Mouse (Mus musculus) limb, embryonic 12.5 days (tissue): ENCODE measurements around the gene Hoxb8. TPM values are rescaled to one million over a fixed set of nuclear protein-coding genes. Genes with fewer than 3 reads are reported as not detected.

Experiments
- ATAC-seq: fragments of 200-750 bp; cut with Nextera tagmentation; 2 replicates; pipeline ENCODE4 v1.8.0; 2017; ENCODE audit warnings: low read depth, moderate TSS enrichment; ENCODE audit not compliant: insufficient number of reproducible peaks, insufficient read depth, low FRiP score, low TSS enrichment
- H3K27ac ChIP-seq: fragments of 300-500 bp; sonication (generic); 2 replicates; pipeline ENCODE4 v1.5.1; 2016; ENCODE audit warnings: mild to moderate bottlenecking, moderate library complexity
- H3K27me3 ChIP-seq: fragments of 300-500 bp; sonication (generic); 2 replicates; pipeline ENCODE4 v1.6.1; 2016; ENCODE audit warnings: mild to moderate bottlenecking, moderate library complexity
- H3K36me3 ChIP-seq: fragments of 300-500 bp; sonication (generic); 2 replicates; pipeline ENCODE4 v1.6.1; 2016; ENCODE audit warnings: mild to moderate bottlenecking, moderate library complexity
- H3K4me1 ChIP-seq: fragments of 300-500 bp; sonication (generic); replicated peaks from 2 replicates; pipeline ENCODE4 v1.6.1; 2016
- H3K4me2 ChIP-seq: fragments of 300-500 bp; sonication (generic); 2 replicates; pipeline ENCODE4 v1.6.1; 2016; ENCODE audit warnings: mild to moderate bottlenecking, moderate library complexity
- H3K4me3 ChIP-seq: fragments of 300-500 bp; sonication (generic); replicated peaks from 2 replicates; pipeline ENCODE4 v1.5.1; 2016; ENCODE audit warnings: mild to moderate bottlenecking
- H3K9ac ChIP-seq: fragments of 300-500 bp; sonication (generic); replicated peaks from 2 replicates; pipeline ENCODE4 v1.6.1; 2016; ENCODE audit warnings: mild to moderate bottlenecking, moderate library complexity
- H3K9me3 ChIP-seq: fragments of 300-500 bp; sonication (generic); 2 replicates; pipeline ENCODE4 v1.6.1; 2016; ENCODE audit warnings: mild to moderate bottlenecking, moderate library complexity
- WGBS: fragments of 180-500 bp; shearing (Covaris S2); methylation state at CpG from one replicate; pipeline ENCODE4 v1.1.7; 2016; 5-methylcytosine and 5-hydroxymethylcytosine counted together
- polyA plus RNA-seq: library from polyadenylated mRNA; unstranded; fragments of >200 nt; fragmentation: Nextera tagmentation; extraction: Ambion mirVana; gene quantifications from 2 replicates; pipeline ENCODE4 v1.2.1, GENCODE M21; 2016

Gene Hoxb8
- polyA plus RNA-seq, 1 experiment from 2014 or later: 0.40 TPM

- Histone ChIP-seq H3K4me1 (peaks cover 23% of the 10 kb centered on the region), H3K4me3 (no peak overlapping the region), H3K27ac (no peak overlapping the region), H3K9ac (no peak overlapping the region), H3K36me3 (no peaks in the 10 kb centered on the region), H3K4me2 (no peak overlapping the region), H3K27me3 (peaks cover 99% of the 10 kb centered on the region), H3K9me3 (no peaks in the 10 kb centered on the region)
- ATAC-seq: no peak
- 7% methylated on average over 2 of the region's 2 CpGs for WGBS
These were observed 15.3 kb downstream of the Hoxb8 start for GRCm38 (mm10) chr11:96296997-96297396.

DNA sequence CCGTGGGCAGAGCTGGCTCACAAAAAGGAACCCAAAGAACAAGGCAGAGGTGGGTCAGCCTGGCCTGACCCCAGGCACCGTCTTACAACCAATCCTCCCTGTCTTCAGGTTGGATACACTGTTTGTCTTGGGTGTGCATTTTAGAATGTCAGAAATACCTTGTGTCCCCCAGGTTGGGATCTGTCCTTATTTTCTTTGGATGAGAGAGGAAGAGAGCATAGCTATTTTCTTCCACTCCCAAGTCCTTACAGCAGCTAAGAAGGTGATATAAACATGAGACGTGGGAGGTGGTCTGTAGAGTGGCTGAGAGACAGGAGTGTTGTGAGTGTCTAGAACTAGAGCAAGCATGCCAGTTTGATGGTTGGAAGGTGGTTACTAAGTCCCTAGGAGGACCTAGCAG lies 15.7 kb downstream of the Hoxb8 start:
- no peak overlapping the region for H3K27ac ChIP-seq
- ATAC-seq: no peak
- H3K4me3 ChIP-seq: no peak overlapping the region
- WGBS: 10% methylated on average over 3 of the region's 3 CpGs
- H3K9ac ChIP-seq: no peak overlapping the region
- no peaks in the 10 kb centered on the region for H3K36me3 ChIP-seq
- H3K9me3 ChIP-seq: no peaks in the 10 kb centered on the region
- H3K4me2 ChIP-seq: no peak overlapping the region
- peaks cover 23% of the 10 kb centered on the region for H3K4me1 ChIP-seq
- peaks cover 99% of the 10 kb centered on the region for H3K27me3 ChIP-seq

DNA sequence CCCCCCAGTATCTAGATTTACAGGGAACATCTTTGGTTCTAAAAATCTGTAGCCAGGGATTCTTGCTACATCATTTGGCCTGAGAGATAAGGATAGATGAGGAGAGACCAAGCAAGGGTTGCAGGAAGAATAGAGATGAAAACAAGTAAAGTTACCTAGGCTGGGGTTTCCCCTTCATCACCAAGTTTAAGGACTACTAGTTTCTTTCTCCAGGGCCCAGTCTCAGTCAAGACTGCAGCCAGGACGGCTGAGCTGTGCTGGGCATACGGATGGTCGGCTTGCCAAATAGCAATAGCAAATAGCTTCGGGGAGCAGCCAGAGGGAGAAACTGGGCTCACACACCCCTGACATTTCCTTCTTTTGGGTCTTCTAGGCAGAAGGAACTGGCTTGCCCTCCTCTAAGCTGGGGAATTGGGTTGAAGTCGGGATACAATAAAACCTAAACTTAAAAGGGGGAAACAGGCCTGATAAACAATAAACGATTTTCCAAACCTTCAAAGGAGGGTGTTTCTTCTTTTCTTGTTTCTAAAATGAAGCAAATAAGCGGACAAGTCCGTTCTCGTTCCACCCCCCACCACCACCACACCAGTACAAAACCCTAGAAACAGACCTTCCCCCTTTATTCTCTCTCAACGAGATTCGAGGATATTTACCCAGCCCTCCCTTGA lies 16.4 kb downstream of the Hoxb8 start:
- no peak for ATAC-seq
- no peaks in the 10 kb centered on the region for H3K36me3 ChIP-seq
- 8% methylated on average over 11 of the region's 11 CpGs for WGBS
- H3K4me1 ChIP-seq: peaks cover 23% of the 10 kb centered on the region
- H3K4me3 ChIP-seq: no peak overlapping the region; the same call in 1 of the 2 replicates
- peaks cover 99% of the 10 kb centered on the region for H3K27me3 ChIP-seq
- no peak overlapping the region for H3K9ac ChIP-seq
- H3K27ac ChIP-seq: no peak overlapping the region
- H3K9me3 ChIP-seq: no peaks in the 10 kb centered on the region
- H3K4me2 ChIP-seq: no peak overlapping the region

- no peaks in the 10 kb centered on the region for H3K36me3 ChIP-seq
- ATAC-seq: no peak
- under 1% methylated on average over 66 of the region's 66 CpGs for WGBS
- H3K4me2 ChIP-seq: peak overlapping the region; percentile 53
- peaks cover 99% of the 10 kb centered on the region for H3K27me3 ChIP-seq
- peak overlapping the region; percentile 33 for H3K4me3 ChIP-seq
- H3K27ac ChIP-seq: no peak overlapping the region
- no peak overlapping the region; the same call in 1 of the 2 replicates for H3K9ac ChIP-seq
- no peaks in the 10 kb centered on the region for H3K9me3 ChIP-seq
- H3K4me1 ChIP-seq: peaks cover 31% of the 10 kb centered on the region
These were observed 17.4 kb downstream of the Hoxb8 start for GRCm38 (mm10) chr11:96298895-96299667.

GRCm38 (mm10) chr11:96299781-96300180 lies 18.1 kb downstream of the Hoxb8 start:
- Histone ChIP-seq H3K9me3 (no peaks in the 10 kb centered on the region), H3K27me3 (peaks cover 99% of the 10 kb centered on the region), H3K36me3 (no peaks in the 10 kb centered on the region), H3K27ac (no peak overlapping the region), H3K9ac (no peak overlapping the region), H3K4me1 (peaks cover 28% of the 10 kb centered on the region), H3K4me2 (peak overlapping the region; percentile 53; the same call in 1 of the 2 replicates), H3K4me3 (peak overlapping the region; percentile 33)
- 0% methylated on average over 9 of the region's 9 CpGs for WGBS
- ATAC-seq: no peak

- Histone ChIP-seq H3K9ac (no peak overlapping the region), H3K27ac (no peak overlapping the region), H3K36me3 (no peaks in the 10 kb centered on the region), H3K9me3 (no peaks in the 10 kb centered on the region), H3K4me2 (peak overlapping the region; percentile 17; the same call in 1 of the 2 replicates), H3K4me1 (peaks cover 25% of the 10 kb centered on the region), H3K4me3 (peak overlapping the region; percentile 7; the same call in 1 of the 2 replicates), H3K27me3 (peaks cover 100% of the 10 kb centered on the region)
- ATAC-seq: no peak
- WGBS: 1% methylated on average over 35 of the region's 35 CpGs
These were observed 18.8 kb downstream of the Hoxb8 start for GRCm38 (mm10) chr11:96300354-96301063.

GRCm38 (mm10) chr11:96301064-96301431 lies 19.3 kb downstream of the Hoxb8 start:
- ATAC-seq: no peak
- WGBS: 14% methylated on average over 10 of the region's 10 CpGs
- H3K9ac ChIP-seq: no peak overlapping the region
- 0 out of 2 replicates have a peak overlapping the region, but pooled peaks have one; percentile 17 for H3K4me2 ChIP-seq
- H3K27me3 ChIP-seq: peaks cover 100% of the 10 kb centered on the region
- no peaks in the 10 kb centered on the region for H3K9me3 ChIP-seq
- peak overlapping the region; percentile 7; the same call in 1 of the 2 replicates for H3K4me3 ChIP-seq
- H3K36me3 ChIP-seq: no peaks in the 10 kb centered on the region
- no peak overlapping the region for H3K27ac ChIP-seq
- H3K4me1 ChIP-seq: peaks cover 24% of the 10 kb centered on the region

DNA sequence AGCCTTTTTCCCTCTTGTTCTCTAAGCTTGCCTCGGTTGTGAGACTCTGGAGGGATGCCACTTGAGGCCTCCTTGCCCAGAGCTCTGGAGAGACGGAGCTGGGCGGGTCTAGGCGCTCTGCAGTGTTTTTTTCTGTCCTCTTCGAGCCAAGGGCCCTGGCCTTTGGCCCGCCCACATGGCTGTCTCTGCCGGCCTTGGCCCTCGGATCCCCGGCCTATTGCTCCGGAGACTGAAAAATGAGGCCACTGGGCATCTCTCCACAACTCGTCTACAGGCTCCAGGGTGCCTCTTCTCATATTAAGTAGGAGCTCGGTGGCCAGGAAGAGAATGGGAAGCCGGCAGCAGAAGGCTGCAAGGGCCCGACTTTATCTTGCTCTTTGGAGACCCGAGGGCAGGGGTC lies 20.1 kb downstream of the Hoxb8 start:
- no peak overlapping the region for H3K9ac ChIP-seq
- 3% methylated on average over 15 of the region's 15 CpGs for WGBS
- peaks cover 100% of the 10 kb centered on the region for H3K27me3 ChIP-seq
- H3K36me3 ChIP-seq: no peaks in the 10 kb centered on the region
- peaks cover 24% of the 10 kb centered on the region for H3K4me1 ChIP-seq
- ATAC-seq: no peak
- no peaks in the 10 kb centered on the region for H3K9me3 ChIP-seq
- no peak overlapping the region for H3K4me3 ChIP-seq
- no peak overlapping the region for H3K4me2 ChIP-seq
- H3K27ac ChIP-seq: no peak overlapping the region

GRCm38 (mm10) chr11:96302381-96303150 lies 20.9 kb downstream of the Hoxb8 start:
- Histone ChIP-seq H3K9ac (no peak overlapping the region), H3K27ac (no peak overlapping the region), H3K4me1 (peaks cover 24% of the 10 kb centered on the region), H3K4me3 (no peak overlapping the region), H3K4me2 (peak overlapping the region; percentile 44; the same call in 1 of the 2 replicates), H3K9me3 (no peaks in the 10 kb centered on the region), H3K27me3 (peaks cover 100% of the 10 kb centered on the region), H3K36me3 (no peaks in the 10 kb centered on the region)
- WGBS: 6% methylated on average over 23 of the region's 23 CpGs
- ATAC-seq: no peak

- Histone ChIP-seq H3K4me1 (peaks cover 24% of the 10 kb centered on the region), H3K9me3 (no peaks in the 10 kb centered on the region), H3K27me3 (peaks cover 100% of the 10 kb centered on the region), H3K36me3 (no peaks in the 10 kb centered on the region), H3K4me2 (peak within 1 kb of the TSS; percentile 44), H3K27ac (no peak within 1 kb of the TSS), H3K9ac (no peak within 1 kb of the TSS; the same call in 1 of the 2 replicates), H3K4me3 (peak within 1 kb of the TSS; percentile 26)
- under 1% methylated on average over 69 of the region's 69 CpGs for WGBS
- ATAC-seq: no peak
These were observed 21.7 kb downstream of the Hoxb8 start, which contains the start of gene Hoxb5 for GRCm38 (mm10) chr11:96303151-96304099. Gene Hoxb5 (plus strand): TSS chr11:96303336.
